Mouse (Mus musculus): ENCODE results near the gene Map2.

DNA sequence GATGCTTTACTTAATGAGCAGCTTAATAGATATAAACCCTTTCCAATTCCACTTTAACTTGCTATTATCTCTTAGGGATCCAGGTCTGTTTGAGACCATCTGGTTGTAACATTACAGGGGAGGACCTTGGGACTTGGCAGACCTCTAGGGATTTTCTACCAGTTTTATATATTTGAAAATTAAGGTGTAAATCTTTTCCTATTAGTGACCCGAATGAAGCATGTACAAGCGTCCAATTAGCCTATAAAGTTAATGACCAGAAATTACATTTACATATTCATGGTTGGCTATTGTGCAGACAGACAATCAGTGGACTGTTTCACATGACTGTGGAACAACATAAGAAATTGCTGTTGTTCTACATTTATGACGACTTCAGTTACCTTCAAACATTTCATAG, 88.1 kb downstream of the Map2 start:
- TF ChIP-seq CTCF (IDR thresholded peaks at IDR 0.05; ENCODE audit: insufficient read depth, low read length) = no peak
- no peak for TF ChIP-seq POLR2A (IDR thresholded peaks at IDR 0.05; ENCODE audit: borderline replicate concordance, extremely low read depth, low read depth, low read length)

Measured in lung, adult 2 months (tissue).